Mouse (Mus musculus): ENCODE measurements around the gene Mettl18.
"Not testable (repeated sequence)": the region's sequence is repeated elsewhere in the genome, so short reads cannot be mapped to it uniquely, and the experiment has no call there.

Gene Mettl18

GRCm38 (mm10) chr1:163994721-163995608 is at the start of gene Mettl18, which contains the start of gene BC055324:
TSS of gene Mettl18 (plus strand) at chr1:163994889.
TSS of gene BC055324 (minus strand) at chr1:163994796.
- peak; percentile 89 for DNase-seq (ENCODE audit: low spot score)

- no peak for DNase-seq (ENCODE audit: low spot score)
Observed at GRCm38 (mm10) chr1:163953396-163953795, 41.3 kb upstream of the Mettl18 start.

GRCm38 (mm10) chr1:163958036-163958435 is 36.7 kb upstream of the Mettl18 start:
- no peak for DNase-seq (ENCODE audit: low spot score)

- DNase-seq (ENCODE audit: low spot score) = no peak
Observed at GRCm38 (mm10) chr1:163964008-163964689, 30.5 kb upstream of the Mettl18 start.

- DNase-seq (ENCODE audit: low spot score) = no peak
Observed at GRCm38 (mm10) chr1:163974471-163974870, 20.2 kb upstream of the Mettl18 start.

GRCm38 (mm10) chr1:163975088-163975487 is 19.6 kb upstream of the Mettl18 start:
- DNase-seq (ENCODE audit: low spot score) = no peak

- no peak for DNase-seq (ENCODE audit: low spot score)
Observed at GRCm38 (mm10) chr1:163976515-163976914, 18.2 kb upstream of the Mettl18 start.

DNA sequence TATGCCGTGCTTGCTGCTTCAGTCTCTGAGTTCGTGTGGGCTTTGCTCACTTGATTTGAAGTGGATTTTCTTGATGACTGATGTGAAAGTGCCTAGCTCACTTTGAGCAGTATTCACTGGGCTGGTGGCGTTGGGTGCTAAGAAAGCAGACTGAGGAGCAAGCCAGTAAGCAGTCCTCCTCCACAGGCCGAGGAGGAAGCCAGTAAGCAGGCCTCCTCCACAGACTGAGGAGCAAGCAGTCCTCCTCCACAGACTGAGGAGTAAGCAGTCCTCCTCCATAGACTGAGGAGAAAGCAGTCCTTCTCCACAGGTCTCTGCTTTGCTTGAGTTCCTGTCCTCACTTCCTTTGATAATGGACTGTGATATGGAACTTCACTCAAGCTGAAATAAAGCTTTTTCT is 2.3 kb upstream of the Mettl18 start:
- no peak for DNase-seq (ENCODE audit: low spot score)

GRCm38 (mm10) chr1:163994173-163994720 is 442 bp upstream of the Mettl18 start:
- no peak for DNase-seq (ENCODE audit: low spot score)

- DNase-seq (ENCODE audit: low spot score) = no peak
Observed at GRCm38 (mm10) chr1:163995609-163995913, 872 bp downstream of the Mettl18 start.

DNA sequence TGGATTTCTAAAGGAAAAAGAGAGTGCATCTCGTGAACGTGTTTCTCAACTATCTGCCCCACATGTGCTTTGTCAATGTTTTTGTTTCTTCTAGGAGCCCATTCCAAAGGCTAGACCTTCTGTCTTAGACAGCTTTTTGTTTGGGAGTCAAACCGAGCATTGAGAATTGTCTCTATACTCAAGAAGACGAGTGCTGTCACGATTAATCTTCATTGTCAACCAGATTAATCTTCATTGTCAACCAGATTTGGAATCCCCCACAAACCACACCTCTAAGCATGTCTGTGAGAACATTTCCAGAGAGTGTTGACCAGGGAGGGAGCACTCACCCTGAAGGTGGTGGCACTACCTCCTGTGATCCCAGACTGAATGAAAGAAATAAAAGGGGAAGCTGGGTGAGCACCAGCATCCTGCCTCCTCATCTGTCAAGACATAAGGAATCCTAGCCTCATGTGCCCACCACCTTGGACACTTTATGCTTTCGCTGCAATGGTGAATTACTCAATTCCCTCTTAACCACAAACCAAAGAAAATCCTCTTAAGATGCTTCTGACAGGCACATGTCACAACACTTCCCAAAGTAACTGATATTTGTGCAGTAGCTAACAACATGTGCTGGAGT is 7.3 kb downstream of the Mettl18 start:
- DNase-seq (ENCODE audit: low spot score) = no peak

- no peak for DNase-seq (ENCODE audit: low spot score)
Observed at GRCm38 (mm10) chr1:164004311-164004710, 9.6 kb downstream of the Mettl18 start.

DNA sequence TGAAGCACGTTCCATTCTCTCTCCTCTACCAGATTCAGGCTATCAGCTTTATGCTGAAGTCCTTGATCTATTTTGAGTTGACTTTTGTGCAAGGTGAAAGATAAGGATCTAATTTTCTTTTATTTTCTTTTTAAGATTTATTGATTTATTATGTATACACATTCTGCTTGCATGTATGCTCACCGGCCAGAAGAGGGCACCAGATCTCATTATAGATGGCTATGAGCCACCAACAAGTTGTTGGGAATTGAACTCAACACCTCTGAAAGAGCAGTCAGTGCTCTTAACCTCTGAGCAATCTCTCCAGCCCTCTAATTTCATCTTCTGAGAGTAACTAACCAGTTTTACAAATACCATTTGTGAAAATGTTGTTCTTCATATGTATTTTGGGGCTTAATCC is 14.5 kb downstream of the Mettl18 start:
- DNase-seq (ENCODE audit: low spot score) = no peak

- DNase-seq (ENCODE audit: low spot score) = no peak
Observed at GRCm38 (mm10) chr1:164014616-164015015, 19.9 kb downstream of the Mettl18 start.

DNA sequence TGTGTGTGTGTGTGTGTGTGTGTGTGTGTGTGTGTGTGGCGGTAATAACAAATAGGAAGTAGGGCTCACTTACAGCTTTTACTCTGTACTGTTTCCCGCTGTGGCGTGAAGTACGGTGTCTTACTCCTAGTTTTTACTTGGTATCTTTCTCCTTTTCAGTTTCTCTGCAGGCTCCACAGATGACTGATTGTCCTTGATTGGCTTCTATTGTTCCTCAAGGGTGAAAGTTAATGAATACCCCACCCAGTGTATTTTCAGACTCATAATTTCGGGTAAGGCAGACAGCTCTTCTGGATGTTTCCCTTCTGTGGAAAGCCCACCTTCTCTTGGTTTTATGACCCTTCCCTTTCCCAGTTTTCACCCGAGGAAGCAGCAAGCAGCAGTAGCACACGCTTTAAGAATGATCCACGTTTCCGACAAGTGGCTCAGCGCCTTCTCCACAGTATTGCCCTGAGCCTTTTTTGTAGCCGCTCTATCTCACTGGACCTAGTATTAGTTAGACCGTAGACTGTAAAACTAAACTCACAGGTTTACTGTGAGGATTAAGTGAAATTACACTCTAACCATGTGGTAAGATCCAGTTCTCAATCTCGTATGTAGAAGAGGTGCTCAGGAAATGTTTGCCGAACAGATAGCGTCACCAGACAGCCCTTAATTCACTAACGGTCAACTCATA is 23.7 kb downstream of the Mettl18 start:
- DNase-seq (ENCODE audit: low spot score) = no peak

DNA sequence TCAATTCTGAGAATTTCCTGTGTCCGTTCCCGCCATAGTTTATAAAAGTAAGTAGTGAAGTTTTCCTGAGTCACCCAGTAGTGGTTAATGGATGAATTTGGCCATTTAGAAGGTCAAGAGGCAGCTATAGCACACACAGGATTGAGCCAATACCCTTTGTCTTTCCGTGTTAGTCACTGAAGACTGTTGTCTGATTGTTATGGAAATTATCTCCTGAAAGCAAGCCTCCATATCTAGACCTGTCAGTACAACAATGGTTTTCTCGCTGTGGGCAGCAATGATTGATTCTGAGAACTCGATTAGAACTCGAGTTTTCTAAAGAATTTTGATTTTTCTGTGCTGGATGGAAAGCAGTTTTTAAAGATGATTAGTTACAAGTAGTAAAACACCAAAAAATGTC is 25.1 kb downstream of the Mettl18 start:
- DNase-seq (ENCODE audit: low spot score) = no peak

- not testable (repeated sequence) for DNase-seq (ENCODE audit: low spot score)
Observed at GRCm38 (mm10) chr1:164020746-164021145, 26.1 kb downstream of the Mettl18 start.

- DNase-seq (ENCODE audit: low spot score) = not testable (repeated sequence)
Observed at GRCm38 (mm10) chr1:164022106-164022505, 27.4 kb downstream of the Mettl18 start.

- no peak for DNase-seq (ENCODE audit: low spot score)
Observed at GRCm38 (mm10) chr1:164025685-164026084, 31.0 kb downstream of the Mettl18 start.

DNA sequence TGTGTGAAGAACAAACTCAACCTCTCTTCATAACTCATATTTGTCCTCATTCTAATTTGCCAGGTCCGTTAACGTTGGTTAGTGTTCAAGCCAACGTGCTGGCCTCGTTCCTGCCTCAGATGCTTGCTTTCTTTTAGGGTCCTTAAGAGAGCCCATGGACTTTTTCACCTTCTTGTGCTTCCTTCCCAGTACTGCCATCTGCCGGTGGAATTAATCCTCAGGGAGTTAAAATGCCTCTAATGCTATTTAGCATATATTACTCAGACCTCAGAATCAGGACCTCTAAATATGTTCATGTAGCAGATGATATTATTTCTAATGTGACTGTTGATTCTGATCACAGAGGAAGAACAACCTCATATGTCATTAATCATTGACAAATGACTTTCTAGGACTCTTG is 32.7 kb downstream of the Mettl18 start:
- no peak for DNase-seq (ENCODE audit: low spot score)

DNA sequence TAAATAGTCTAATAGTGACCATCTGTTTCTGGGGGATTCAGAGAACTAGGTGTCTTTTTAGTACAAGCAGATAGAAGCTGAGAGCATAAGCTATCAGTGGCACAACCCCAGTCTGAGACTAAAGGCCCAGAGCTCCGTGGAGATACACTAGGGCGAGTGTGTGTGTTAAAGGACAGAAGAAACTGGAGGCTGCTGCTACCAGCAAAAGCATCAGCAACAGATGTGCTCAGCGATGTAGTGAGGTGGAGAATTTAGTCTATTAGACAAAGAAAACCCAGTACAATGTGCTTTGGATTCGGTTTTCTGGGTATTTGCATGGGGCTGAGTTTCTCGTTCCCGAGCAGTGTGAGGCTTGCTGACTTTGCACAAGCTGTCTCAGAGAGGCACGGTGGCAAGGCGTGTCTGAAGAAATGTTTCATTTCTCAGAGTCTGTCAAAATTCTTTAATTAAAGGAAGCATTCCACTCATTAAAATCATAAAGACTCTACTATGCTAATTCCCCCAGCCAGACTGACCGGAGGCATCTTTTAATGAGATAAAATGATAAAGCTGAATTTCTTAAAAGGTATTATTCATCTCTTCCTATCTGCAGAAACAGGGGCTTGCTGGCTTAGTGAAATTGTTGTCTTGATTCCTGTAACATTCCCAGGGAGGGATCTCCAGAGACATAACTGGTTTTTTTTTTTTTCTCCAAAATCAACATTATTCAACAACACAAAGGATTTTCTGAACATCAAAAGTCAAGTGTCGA is 45.9 kb downstream of the Mettl18 start:
- no peak for DNase-seq (ENCODE audit: low spot score)
